Mouse (Mus musculus) limb, embryonic 14.5 days (tissue): Measurements from ENCODE around the gene 4933417A18Rik. TPM values are rescaled to one million over a fixed set of nuclear protein-coding genes. Genes with fewer than 3 reads are reported as not detected.
"Not testable (repeated sequence)": the region's sequence is repeated elsewhere in the genome, so short reads cannot be mapped to it uniquely, and the experiment has no call there.

ENCODE experiments used
- ATAC-seq: fragments of 200-750 bp; cut with Nextera tagmentation; 2 replicates; pipeline ENCODE4 v1.8.0; 2017; ENCODE audit warnings: low read depth, moderate number of reproducible peaks, moderate TSS enrichment; ENCODE audit not compliant: low FRiP score
- DNase-seq: peaks from one replicate; pipeline ENCODE4 v3.0.0-alpha.2; 2015; ENCODE audit warnings: low spot score
- H3K27ac ChIP-seq: fragments of 300-500 bp; sonication (generic); replicated peaks from 2 replicates; pipeline ENCODE4 v1.5.1; 2014; ENCODE audit warnings: low read depth, mild to moderate bottlenecking, low read length, moderate library complexity, mixed read lengths
- H3K27me3 ChIP-seq: fragments of 300-500 bp; sonication (generic); 2 replicates; pipeline ENCODE4 v1.6.1; 2014; ENCODE audit warnings: low read length, mixed read lengths; ENCODE audit not compliant: control insufficient read depth, insufficient read depth
- H3K36me3 ChIP-seq: fragments of 300-500 bp; sonication (generic); 2 replicates; pipeline ENCODE4 v1.6.1; 2014; ENCODE audit warnings: mild to moderate bottlenecking, low read length, moderate library complexity, mixed read lengths; ENCODE audit not compliant: control insufficient read depth, insufficient read depth
- H3K4me1 ChIP-seq: fragments of 300-500 bp; sonication (generic); 2 replicates; pipeline ENCODE4 v1.6.1; 2014; ENCODE audit warnings: antibody characterized with exemption, low read length, mixed read lengths; ENCODE audit not compliant: control insufficient read depth, insufficient read depth
- H3K4me2 ChIP-seq: fragments of 300-500 bp; sonication (generic); replicated peaks from 2 replicates; pipeline ENCODE4 v1.6.1; 2014; ENCODE audit warnings: low read depth, mild to moderate bottlenecking, low read length, moderate library complexity; ENCODE audit not compliant: severe bottlenecking
- H3K4me3 ChIP-seq: fragments of 300-500 bp; sonication (generic); replicated peaks from 2 replicates; pipeline ENCODE4 v1.5.1; 2014; ENCODE audit warnings: low read length
- H3K9ac ChIP-seq: fragments of 300-500 bp; sonication (generic); 2 replicates; pipeline ENCODE4 v1.6.1; 2014; ENCODE audit warnings: mild to moderate bottlenecking, low read depth, low read length, moderate library complexity; ENCODE audit not compliant: severe bottlenecking
- H3K9me3 ChIP-seq: fragments of 300-500 bp; sonication (generic); 2 replicates; pipeline ENCODE4 v1.6.1; 2016; ENCODE audit warnings: low read length; ENCODE audit not compliant: control insufficient read depth
- POLR2A ChIP-seq: fragments of 200-500 bp; IDR thresholded peaks from 2 replicates; pipeline ENCODE4 v1.8.0; 2012; ENCODE audit warnings: inconsistent platforms, mild to moderate bottlenecking, moderate library complexity, borderline replicate concordance; ENCODE audit not compliant: insufficient read depth, insufficient read length; ENCODE audit errors: extremely low read depth
- WGBS: fragments of 180-500 bp; shearing (Covaris S2); extraction: QIAGEN DNeasy Blood & Tissue Kit; methylation state at CpG from one replicate; pipeline ENCODE4 v1.1.7; 2014; 5-methylcytosine and 5-hydroxymethylcytosine counted together
- polyA plus RNA-seq, 2 experiments: library from polyadenylated mRNA; depleted of rRNA in 1 of 2; stranded (reverse) in 1 of 2; unstranded in 1 of 2; fragments of >200 nt; fragmentation: Nextera tagmentation in 1 of 2; extraction: Ambion mirVana in 1 of 2; gene quantifications; 2 replicates each; pipeline versions ENCODE4 v1.2.1 to v1.2.3; 2012 to 2014

The 4933417A18Rik gene
- polyA plus RNA-seq, 2 experiments: not detected

GRCm38 (mm10) chr13:34977410-34977809, 53.2 kb downstream of the 4933417A18Rik start:
- Histone ChIP-seq H3K4me1 (no peaks in the 10 kb centered on the region), H3K27ac (no peak overlapping the region), H3K9ac (no peak overlapping the region), H3K9me3 (no peaks in the 10 kb centered on the region), H3K27me3 (no peaks in the 10 kb centered on the region), H3K4me2 (no peak overlapping the region), H3K4me3 (no peak overlapping the region), H3K36me3 (peaks cover 58% of the 10 kb centered on the region)
- DNase-seq (no peak), ATAC-seq (no peak)
- no peak for TF ChIP-seq POLR2A
- 88% methylated on average over 3 of the region's 3 CpGs for WGBS

- ATAC-seq, H3K9me3 ChIP-seq, DNase-seq, H3K4me3 ChIP-seq, H3K27ac ChIP-seq, H3K4me2 ChIP-seq, H3K4me1 ChIP-seq, H3K9ac ChIP-seq, H3K27me3 ChIP-seq: not testable (repeated sequence)
- WGBS: 81% methylated on average over 5 of the region's 5 CpGs
- peaks cover 62% of the 10 kb centered on the region for H3K36me3 ChIP-seq
Measured at GRCm38 (mm10) chr13:34978635-34979034, 54.4 kb downstream of the 4933417A18Rik start.

- H3K36me3 ChIP-seq: peaks cover 87% of the 10 kb centered on the region
- 100% methylated on average over 1 of the region's 1 CpGs for WGBS
Measured at GRCm38 (mm10) chr13:34983479-34983878, 59.3 kb downstream of the 4933417A18Rik start.

GRCm38 (mm10) chr13:34991581-34992273, 67.5 kb downstream of the 4933417A18Rik start:
- Histone ChIP-seq H3K4me2 (no peak overlapping the region), H3K4me1 (peaks cover 14% of the 10 kb centered on the region), H3K27me3 (no peaks in the 10 kb centered on the region), H3K9me3 (no peaks in the 10 kb centered on the region), H3K36me3 (peaks cover 37% of the 10 kb centered on the region), H3K9ac (no peak overlapping the region), H3K4me3 (no peak overlapping the region), H3K27ac (no peak overlapping the region)
- TF ChIP-seq POLR2A: no peak
- DNase-seq (no peak), ATAC-seq (no peak)
- 68% methylated on average over 4 of the region's 4 CpGs for WGBS

More at GRCm38 (mm10) chr13:34983479-34983878, 59.3 kb downstream of the 4933417A18Rik start:
- H3K27me3 ChIP-seq, ATAC-seq, DNase-seq, H3K9me3 ChIP-seq, H3K4me1 ChIP-seq, H3K4me2 ChIP-seq, H3K27ac ChIP-seq, H3K9ac ChIP-seq, H3K4me3 ChIP-seq: not testable (repeated sequence)

- peak overlapping the region; percentile 87; the same call in 1 of the 2 replicates for H3K27ac ChIP-seq
- peak overlapping the region; percentile 89 for H3K9ac ChIP-seq
- ATAC-seq (no peak), DNase-seq (no peak)
- H3K4me1 ChIP-seq: peaks cover 14% of the 10 kb centered on the region
- no peaks in the 10 kb centered on the region for H3K9me3 ChIP-seq
- WGBS: 72% methylated on average over 4 of the region's 4 CpGs
- TF ChIP-seq POLR2A: no peak
- peak overlapping the region; percentile 67 for H3K4me3 ChIP-seq
- H3K4me2 ChIP-seq: peak overlapping the region; percentile 68
- no peaks in the 10 kb centered on the region for H3K27me3 ChIP-seq
- H3K36me3 ChIP-seq: peaks cover 23% of the 10 kb centered on the region
Measured at GRCm38 (mm10) chr13:34993085-34993484, 68.9 kb downstream of the 4933417A18Rik start.
